Mouse (Mus musculus) G1E (cell line): ENCODE results near the gene R3hdm2.

Experiments
- CTCF ChIP-seq: IDR thresholded peaks from 2 replicates; pipeline ENCODE4 v1.5.1; 2012; ENCODE audit warnings: low read depth, low read length, inconsistent platforms, mixed read lengths
- GATA1 ChIP-seq: IDR thresholded peaks from 2 replicates; pipeline ENCODE4 v1.6.1; 2012; ENCODE audit warnings: borderline replicate concordance, low read length, inconsistent platforms, mixed read lengths

GRCm38 (mm10) chr10:127491128-127491512 lies 111.0 kb downstream of the R3hdm2 start:
- TF ChIP-seq CTCF (no peak), GATA1 (no peak)
